Mouse (Mus musculus): ENCODE results near the gene Gatad2a. TPM values are rescaled to one million over a fixed set of nuclear protein-coding genes. Genes with fewer than 3 reads are reported as not detected.
A peak's percentile ranks its signal among the peaks of the same experiment; 100 is the strongest.

Gatad2a gene
- total RNA-seq, 2 experiments from 2014 or later = 58.2 to 69.2 TPM

GRCm38 (mm10) chr8:69879678-69880077 lies 116.5 kb downstream of the Gatad2a start:
- no peak for ATAC-seq (replicated peaks; ENCODE audit: poor library complexity, severe bottlenecking)

GRCm38 (mm10) chr8:69877992-69878391 lies 118.2 kb downstream of the Gatad2a start:
- no peak for ATAC-seq (replicated peaks; ENCODE audit: poor library complexity, severe bottlenecking)

GRCm38 (mm10) chr8:69877396-69877795 lies 118.8 kb downstream of the Gatad2a start:
- ATAC-seq (replicated peaks; ENCODE audit: poor library complexity, severe bottlenecking) = no peak

- ATAC-seq (replicated peaks; ENCODE audit: poor library complexity, severe bottlenecking) = no peak
These were observed 119.2 kb downstream of the Gatad2a start for GRCm38 (mm10) chr8:69876967-69877366.

GRCm38 (mm10) chr8:69876097-69876496 lies 120.1 kb downstream of the Gatad2a start:
- ATAC-seq (replicated peaks; ENCODE audit: poor library complexity, severe bottlenecking) = no peak

- ATAC-seq (replicated peaks; ENCODE audit: poor library complexity, severe bottlenecking) = no peak
These were observed 121.5 kb downstream of the Gatad2a start for GRCm38 (mm10) chr8:69874654-69875053.

- peak; percentile 33 for ATAC-seq (replicated peaks; ENCODE audit: poor library complexity, severe bottlenecking)
These were observed 122.0 kb downstream of the Gatad2a start for GRCm38 (mm10) chr8:69874155-69874554.

GRCm38 (mm10) chr8:69870907-69871306 lies 125.3 kb downstream of the Gatad2a start:
- no peak for ATAC-seq (replicated peaks; ENCODE audit: poor library complexity, severe bottlenecking)

GRCm38 (mm10) chr8:69870003-69870765 lies 126.0 kb downstream of the Gatad2a start:
- ATAC-seq (replicated peaks; ENCODE audit: poor library complexity, severe bottlenecking) = no peak

GRCm38 (mm10) chr8:69867696-69868326 lies 128.4 kb downstream of the Gatad2a start:
- no peak for ATAC-seq (replicated peaks; ENCODE audit: poor library complexity, severe bottlenecking)

- no peak for ATAC-seq (replicated peaks; ENCODE audit: poor library complexity, severe bottlenecking)
These were observed 132.0 kb downstream of the Gatad2a start for GRCm38 (mm10) chr8:69864180-69864579.

- no peak for ATAC-seq (replicated peaks; ENCODE audit: poor library complexity, severe bottlenecking)
These were observed 132.7 kb downstream of the Gatad2a start for GRCm38 (mm10) chr8:69863387-69864020.

- ATAC-seq (replicated peaks; ENCODE audit: poor library complexity, severe bottlenecking) = peak; percentile 82
These were observed 134.9 kb downstream of the Gatad2a start for GRCm38 (mm10) chr8:69861251-69861650.

GRCm38 (mm10) chr8:69860807-69861206 lies 135.4 kb downstream of the Gatad2a start:
- ATAC-seq (replicated peaks; ENCODE audit: poor library complexity, severe bottlenecking) = peak; percentile 51; the same call in 1 of the 2 replicates

Other genes with a start within 250 kb of the Gatad2a start
- gene Zfp963, start 246.4 kb downstream of the Gatad2a start, total RNA-seq (2014; fragmentation: Nextera tagmentation) = 1.7 and 9.8 TPM in 2 replicates
- 2.2 TPM in 2 replicates for gene Zfp963, start 246.4 kb downstream of the Gatad2a start, total RNA-seq (2017)
- not detected in 2 replicates for gene Gm20422, start 221.5 kb downstream of the Gatad2a start, total RNA-seq (2014; fragmentation: Nextera tagmentation)
- 4.1 TPM in 1 of 2 replicates, not detected in the other for gene Gm20422, start 221.5 kb downstream of the Gatad2a start, total RNA-seq (2017)
- 33.3 and 43.5 TPM in 2 replicates for gene Atp13a1, start 205.2 kb downstream of the Gatad2a start, total RNA-seq (2014; fragmentation: Nextera tagmentation)
- 18.5 and 19.1 TPM in 2 replicates for gene Atp13a1, start 205.2 kb downstream of the Gatad2a start, total RNA-seq (2017)
- gene Zfp866, start 205.2 kb downstream of the Gatad2a start, total RNA-seq (2014; fragmentation: Nextera tagmentation) = 25.1 and 35.3 TPM in 2 replicates
- gene Zfp866, start 205.2 kb downstream of the Gatad2a start, total RNA-seq (2017) = 17.9 and 18.3 TPM in 2 replicates
- gene Gmip, start 187.7 kb downstream of the Gatad2a start, total RNA-seq (2014; fragmentation: Nextera tagmentation) = 53.7 and 60.9 TPM in 2 replicates
- 26.4 and 43.8 TPM in 2 replicates for gene Gmip, start 187.7 kb downstream of the Gatad2a start, total RNA-seq (2017)
- 3.0 and 9.3 TPM in 2 replicates for gene Lpar2, start 174.0 kb downstream of the Gatad2a start, total RNA-seq (2014; fragmentation: Nextera tagmentation)
- 1.5 and 1.9 TPM in 2 replicates for gene Lpar2, start 174.0 kb downstream of the Gatad2a start, total RNA-seq (2017)
- 7.0 and 25.1 TPM in 2 replicates for gene Pbx4, start 163.9 kb downstream of the Gatad2a start, total RNA-seq (2014; fragmentation: Nextera tagmentation)
- 5.6 and 9.3 TPM in 2 replicates for gene Pbx4, start 163.9 kb downstream of the Gatad2a start, total RNA-seq (2017)
- not detected in 2 replicates for gene Cilp2, start 108.7 kb downstream of the Gatad2a start, total RNA-seq (2014; fragmentation: Nextera tagmentation)
- gene Cilp2, start 108.7 kb downstream of the Gatad2a start, total RNA-seq (2017) = not detected in 2 replicates
- gene Tssk6, start 94.2 kb downstream of the Gatad2a start, total RNA-seq (2014; fragmentation: Nextera tagmentation) = 0.73 TPM in 1 of 2 replicates, not detected in the other
- 1.5 and 2.5 TPM in 2 replicates for gene Tssk6, start 94.2 kb downstream of the Gatad2a start, total RNA-seq (2017)
- 76.7 and 98.5 TPM in 2 replicates for gene Ndufa13, start 93.8 kb downstream of the Gatad2a start, total RNA-seq (2014; fragmentation: Nextera tagmentation)
- 107 and 110 TPM in 2 replicates for gene Ndufa13, start 93.8 kb downstream of the Gatad2a start, total RNA-seq (2017)
- gene Yjefn3, start 93.7 kb downstream of the Gatad2a start, total RNA-seq (2014; fragmentation: Nextera tagmentation) = 2.7 TPM in 1 of 2 replicates, not detected in the other
- gene Yjefn3, start 93.7 kb downstream of the Gatad2a start, total RNA-seq (2017) = not detected in 2 replicates
- gene Mau2, start 46.4 kb upstream of the Gatad2a start, total RNA-seq (2014; fragmentation: Nextera tagmentation) = 29.9 and 34.9 TPM in 2 replicates
- gene Mau2, start 46.4 kb upstream of the Gatad2a start, total RNA-seq (2017) = 27.3 and 29.0 TPM in 2 replicates
- 18.4 and 22.6 TPM in 2 replicates for gene Sugp1, start 46.4 kb upstream of the Gatad2a start, total RNA-seq (2014; fragmentation: Nextera tagmentation)
- 24.3 and 26.0 TPM in 2 replicates for gene Sugp1, start 46.4 kb upstream of the Gatad2a start, total RNA-seq (2017)
- gene Tm6sf2, start 76.5 kb upstream of the Gatad2a start, total RNA-seq (2014; fragmentation: Nextera tagmentation) = 3.9 TPM in 1 of 2 replicates, not detected in the other
- not detected in 2 replicates for gene Tm6sf2, start 76.5 kb upstream of the Gatad2a start, total RNA-seq (2017)
- not detected in 2 replicates for gene Hapln4, start 87.1 kb upstream of the Gatad2a start, total RNA-seq (2014; fragmentation: Nextera tagmentation)
- gene Hapln4, start 87.1 kb upstream of the Gatad2a start, total RNA-seq (2017) = not detected in 2 replicates
- not detected in 2 replicates for gene Ncan, start 124.5 kb upstream of the Gatad2a start, total RNA-seq (2014; fragmentation: Nextera tagmentation)
- not detected in 2 replicates for gene Ncan, start 124.5 kb upstream of the Gatad2a start, total RNA-seq (2017)
- 37.0 and 64.5 TPM in 2 replicates for gene Nr2c2ap, start 134.9 kb upstream of the Gatad2a start, total RNA-seq (2014; fragmentation: Nextera tagmentation)
- 8.7 and 9.4 TPM in 2 replicates for gene Nr2c2ap, start 134.9 kb upstream of the Gatad2a start, total RNA-seq (2017)
- 4.8 and 6.9 TPM in 2 replicates for gene Rfxank, start 142.8 kb upstream of the Gatad2a start, total RNA-seq (2014; fragmentation: Nextera tagmentation)
- 5.9 and 11.6 TPM in 2 replicates for gene Rfxank, start 142.8 kb upstream of the Gatad2a start, total RNA-seq (2017)
- 26.6 and 53.7 TPM in 2 replicates for gene Borcs8, start 143.1 kb upstream of the Gatad2a start, total RNA-seq (2014; fragmentation: Nextera tagmentation)
- gene Borcs8, start 143.1 kb upstream of the Gatad2a start, total RNA-seq (2017) = 34.3 and 40.0 TPM in 2 replicates
- not detected in 2 replicates for gene Mef2b, start 143.3 kb upstream of the Gatad2a start, total RNA-seq (2014; fragmentation: Nextera tagmentation)
- not detected in 2 replicates for gene Mef2b, start 143.3 kb upstream of the Gatad2a start, total RNA-seq (2017)
- gene Tmem161a, start 176.0 kb upstream of the Gatad2a start, total RNA-seq (2014; fragmentation: Nextera tagmentation) = 15.6 and 29.6 TPM in 2 replicates
- 9.4 and 21.4 TPM in 2 replicates for gene Tmem161a, start 176.0 kb upstream of the Gatad2a start, total RNA-seq (2017)
- gene Slc25a42, start 215.9 kb upstream of the Gatad2a start, total RNA-seq (2014; fragmentation: Nextera tagmentation) = 3.2 and 5.5 TPM in 2 replicates
- gene Slc25a42, start 215.9 kb upstream of the Gatad2a start, total RNA-seq (2017) = 0.62 and 1.2 TPM in 2 replicates
- gene Sugp2, start 237.8 kb upstream of the Gatad2a start, total RNA-seq (2014; fragmentation: Nextera tagmentation) = 62.5 and 68.0 TPM in 2 replicates
- 26.0 and 56.4 TPM in 2 replicates for gene Sugp2, start 237.8 kb upstream of the Gatad2a start, total RNA-seq (2017)
- 4.9 and 6.9 TPM in 2 replicates for gene Armc6, start 238.1 kb upstream of the Gatad2a start, total RNA-seq (2014; fragmentation: Nextera tagmentation)
- gene Armc6, start 238.1 kb upstream of the Gatad2a start, total RNA-seq (2017) = 8.0 and 9.4 TPM in 2 replicates

Data from granulocyte monocyte progenitor cell, adult 5-6 weeks (primary cell).